In genomic region chr11:70654923-70655570, GRCm38 (mm10) we compare ENCODE assay signal across 8 mouse cellular contexts. TPM values are rescaled to one million over a fixed set of nuclear protein-coding genes. Genes with fewer than 3 reads are reported as not detected.
DNase-seq lines count a peak whose midpoint lies in the region; ATAC-seq and TF ChIP-seq lines count a peak whose summit lies in the region.

No protein-coding gene starts in this region.

- peak; percentile 51 for TF ChIP-seq EP300 in CH12.LX (IDR thresholded peaks at IDR 0.05; ENCODE audit: low read length)

- peaks cover 43% of the 10 kb centered on the region for H3K79me2 ChIP-seq in CH12.LX (replicated peaks; ENCODE audit: control insufficient read depth, extremely low read depth, insufficient read depth, poor library complexity, severe bottlenecking)

- WGBS in heart, embryonic 15.5 days, result 0% methylated on average over 38 of the region's 48 CpGs
- WGBS in lung, adult 2 months, result under 1% methylated on average over 48 of the region's 48 CpGs
- WGBS in neural tube, embryonic 14.5 days, result under 1% methylated on average over 44 of the region's 48 CpGs

- peak; percentile 87 for DNase-seq in CH12.LX (ENCODE audit: extremely low read depth)
- DNase-seq in brain, embryonic 18.5 days (ENCODE audit: low read depth, low spot score), result peak; percentile 67
- peak; percentile 93 for DNase-seq in kidney, postnatal 10 days
- peak; percentile 84 for DNase-seq in lung, adult 2 months
- peak; percentile 90 for DNase-seq in testis, postnatal 10 days (ENCODE audit: low spot score)

- no peak for TF ChIP-seq CTCF in CH12.LX (conservative IDR thresholded peaks at IDR 0.05 in 1 of 2, IDR thresholded peaks at IDR 0.05 in 1 of 2; ENCODE audit: low read depth in 2 of 2, low read length in 2 of 2)
- no peak for TF ChIP-seq CTCF in lung, adult 2 months (IDR thresholded peaks at IDR 0.05; ENCODE audit: insufficient read depth, low read length)

- in situ Hi-C loops in CH12.LX (cut with MboI; ENCODE audit: low pct_ligation_motif_present, low pct_unique_long_range_greater_than_20kb, low sequenced_read_pairs), result no loop called here

- no peaks in the 10 kb centered on the region for H3K27me3 ChIP-seq in CH12.LX (replicated peaks)
- no peaks in the 10 kb centered on the region for H3K27me3 ChIP-seq in heart, embryonic 15.5 days
- H3K27me3 ChIP-seq in neural tube, embryonic 14.5 days (ENCODE audit: control insufficient read depth, insufficient read depth, low read length), result no peaks in the 10 kb centered on the region

- TF ChIP-seq POLR2A in CH12.LX (IDR thresholded peaks at IDR 0.05; ENCODE audit: low read depth, low read length), result peak; percentile 36; the same call in 1 of the 2 replicates
- peak; percentile 67; the same call in 1 of the 2 replicates for TF ChIP-seq POLR2A in lung, adult 2 months (IDR thresholded peaks at IDR 0.05; ENCODE audit: borderline replicate concordance, extremely low read depth, low read depth, low read length)

- H3K9me3 ChIP-seq in CH12.LX (replicated peaks; ENCODE audit: low read length), result no peaks in the 10 kb centered on the region
- no peaks in the 10 kb centered on the region for H3K9me3 ChIP-seq in heart, embryonic 15.5 days (replicated peaks)
- H3K9me3 ChIP-seq in neural tube, embryonic 14.5 days (ENCODE audit: control insufficient read depth, low read length), result no peaks in the 10 kb centered on the region

- peak; percentile 52 for ATAC-seq in erythroid progenitor cell, adult 5-6 weeks (replicated peaks; ENCODE audit: low FRiP score, poor library complexity, severe bottlenecking)
- ATAC-seq in heart, embryonic 15.5 days (replicated peaks; ENCODE audit: insufficient number of reproducible peaks, insufficient read depth, low FRiP score, low read depth), result peak; percentile 33
- ATAC-seq in neural tube, embryonic 14.5 days (ENCODE audit: low read depth), result peak; percentile 33; the same call in 1 of the 2 replicates

- no peak for TF ChIP-seq RAD21 in CH12.LX (IDR thresholded peaks at IDR 0.05; ENCODE audit: low read depth, low read length)

- H3K36me3 ChIP-seq in CH12.LX (replicated peaks in 1 of 2; ENCODE audit: control insufficient read depth in 1 of 2, insufficient read depth in 1 of 2, low read length in 1 of 2), result peaks cover 25 to 48% of the 10 kb centered on the region in 2 experiments
- peaks cover 28% of the 10 kb centered on the region for H3K36me3 ChIP-seq in heart, embryonic 15.5 days
- H3K36me3 ChIP-seq in neural tube, embryonic 14.5 days (ENCODE audit: control insufficient read depth, insufficient read depth, low read length), result peaks cover 17% of the 10 kb centered on the region

- dilution Hi-C loops in CH12.LX (cut with MboI; ENCODE audit: extremely low pct_ligation_motif_present, extremely low pct_unique_long_range_greater_than_20kb, low sequenced_read_pairs), result no loop called here

- H3K9ac ChIP-seq in CH12.LX (ENCODE audit: insufficient read depth, low read depth), result peak overlapping the region; percentile 90
- peak overlapping the region; percentile 100 for H3K9ac ChIP-seq in heart, embryonic 15.5 days
- peak overlapping the region; percentile 95 for H3K9ac ChIP-seq in neural tube, embryonic 14.5 days (replicated peaks; ENCODE audit: low read depth, low read length)

- H3K4me3 ChIP-seq in CH12.LX (replicated peaks in 1 of 3; ENCODE audit: low read depth in 2 of 3, low read length in 2 of 3, poor library complexity in 1 of 3), result peak overlapping the region; percentile 65 to 78 (median 69)
- peak overlapping the region; percentile 98 for H3K4me3 ChIP-seq in heart, embryonic 15.5 days
- peak overlapping the region; percentile 66 for H3K4me3 ChIP-seq in lung, adult 2 months (replicated peaks; ENCODE audit: extremely low read depth, low read depth, low read length)
- peak overlapping the region; percentile 98 for H3K4me3 ChIP-seq in neural tube, embryonic 14.5 days (ENCODE audit: low read depth, low read length)

- peaks cover 14 to 50% of the 10 kb centered on the region in 2 experiments for H3K4me1 ChIP-seq in CH12.LX (ENCODE audit: control insufficient read depth in 1 of 2, insufficient read depth in 2 of 2)
- peaks cover 67% of the 10 kb centered on the region for H3K4me1 ChIP-seq in heart, embryonic 15.5 days (replicated peaks)
- peaks cover 23% of the 10 kb centered on the region for H3K4me1 ChIP-seq in lung, adult 2 months (ENCODE audit: control insufficient read depth, insufficient read depth, low read length)
- H3K4me1 ChIP-seq in neural tube, embryonic 14.5 days (ENCODE audit: control insufficient read depth, insufficient read depth, low read length), result peaks cover 23% of the 10 kb centered on the region

- H3K4me2 ChIP-seq in CH12.LX (ENCODE audit: insufficient read depth, low read depth, poor library complexity, severe bottlenecking), result peak overlapping the region; percentile 62
- H3K4me2 ChIP-seq in heart, embryonic 15.5 days, result peak overlapping the region; percentile 93
- peak overlapping the region; percentile 91 for H3K4me2 ChIP-seq in neural tube, embryonic 14.5 days (ENCODE audit: low read depth, low read length)

- H3K27ac ChIP-seq in CH12.LX (ENCODE audit: insufficient read depth, low read depth), result peak overlapping the region; percentile 95
- peak overlapping the region; percentile 99 for H3K27ac ChIP-seq in heart, embryonic 15.5 days
- peak overlapping the region; percentile 96 for H3K27ac ChIP-seq in neural tube, embryonic 14.5 days (ENCODE audit: low read depth, low read length)

TF ChIP-seq in CH12.LX, 34 proteins besides CTCF, POLR2A, EP300 and RAD21 (continues in another document):
- TF ChIP-seq ETS1 (conservative IDR thresholded peaks at IDR 0.05; ENCODE audit: low read depth, low read length), result peak; percentile 17
- TF ChIP-seq NRF1 (IDR thresholded peaks at IDR 0.05; ENCODE audit: low read depth, low read length), result peak; percentile 94
- peak; percentile 63 for TF ChIP-seq IRF4 (IDR thresholded peaks at IDR 0.05; ENCODE audit: low read depth, low read length)
- peak; percentile 83; the same call in 1 of the 2 replicates for TF ChIP-seq E2F4 (IDR thresholded peaks at IDR 0.05; ENCODE audit: insufficient replicate concordance, low read depth, low read length)
- no peak; the same call in 1 of the 2 replicates for TF ChIP-seq MAZ (IDR thresholded peaks at IDR 0.05; ENCODE audit: low read depth, low read length)
- peak; percentile 87 for TF ChIP-seq MXI1 (IDR thresholded peaks at IDR 0.05; ENCODE audit: low read depth, low read length)
- TF ChIP-seq NELFE (IDR thresholded peaks at IDR 0.05; ENCODE audit: low read depth, low read length), result peak; percentile 96
- peak; percentile 95 for TF ChIP-seq ZMIZ1 (IDR thresholded peaks at IDR 0.05; ENCODE audit: low read depth, low read length)

RNA-seq across cellular contexts. Expression of gene Pfn1, which starts 0.6 kb away (rescaled TPM):
- total RNA-seq in CH12.LX (2012; rRNA removed) (1,045 and 1,143 TPM in 2 replicates), CH12.LX (2014; rRNA removed) (799 and 844 TPM in 2 replicates)
- polyA plus RNA-seq in CH12.LX (2012; ENCODE audit: insufficient read length, low read depth), result 2,575 and 2,624 TPM in 2 replicates
- total RNA-seq in erythroid progenitor cell, adult 5-6 weeks (2015; ENCODE audit: low replicate concordance), result 529 and 614 TPM in 2 replicates
- total RNA-seq in erythroid progenitor cell, adult 5-6 weeks (2017; ENCODE audit: low replicate concordance), result 132 and 200 TPM in 2 replicates
- polyA plus RNA-seq in heart, embryonic 15.5 days (2015; fragmentation: Nextera tagmentation; extraction: Ambion mirVana), result 1,318 and 1,359 TPM in 2 replicates
- 933 and 1,129 TPM in 2 replicates for polyA plus RNA-seq in lung, adult 2 months (2012; rRNA removed)
- polyA plus RNA-seq in neural tube, embryonic 14.5 days (2014; fragmentation: Nextera tagmentation; extraction: Ambion mirVana), result 578 and 686 TPM in 2 replicates

RNA-seq across cellular contexts. Expression of gene Eno3, which starts 2.0 kb away (rescaled TPM):
- total RNA-seq in CH12.LX (2012; rRNA removed) (11.0 and 11.2 TPM in 2 replicates), CH12.LX (2014; rRNA removed) (22.9 and 23.0 TPM in 2 replicates)
- 26.4 and 27.5 TPM in 2 replicates for polyA plus RNA-seq in CH12.LX (2012; ENCODE audit: insufficient read length, low read depth)
- 5.4 and 14.8 TPM in 2 replicates for total RNA-seq in erythroid progenitor cell, adult 5-6 weeks (2015; ENCODE audit: low replicate concordance)
- total RNA-seq in erythroid progenitor cell, adult 5-6 weeks (2017; ENCODE audit: low replicate concordance), result 2.3 and 11.0 TPM in 2 replicates
- polyA plus RNA-seq in heart, embryonic 15.5 days (2015; fragmentation: Nextera tagmentation; extraction: Ambion mirVana), result 389 and 492 TPM in 2 replicates
- 19.6 and 97.3 TPM in 2 replicates for polyA plus RNA-seq in lung, adult 2 months (2012; rRNA removed)
- 8.3 and 10.1 TPM in 2 replicates for polyA plus RNA-seq in neural tube, embryonic 14.5 days (2014; fragmentation: Nextera tagmentation; extraction: Ambion mirVana)

RNA-seq across cellular contexts. Expression of gene Slc25a11, which starts 7.8 kb away (rescaled TPM):
- total RNA-seq in CH12.LX (2012; rRNA removed) (96.9 and 99.0 TPM in 2 replicates), CH12.LX (2014; rRNA removed) (121 and 135 TPM in 2 replicates)
- 127 and 132 TPM in 2 replicates for polyA plus RNA-seq in CH12.LX (2012; ENCODE audit: insufficient read length, low read depth)
- 24.9 and 26.0 TPM in 2 replicates for total RNA-seq in erythroid progenitor cell, adult 5-6 weeks (2015; ENCODE audit: low replicate concordance)
- total RNA-seq in erythroid progenitor cell, adult 5-6 weeks (2017; ENCODE audit: low replicate concordance), result 21.9 and 23.6 TPM in 2 replicates
- 279 TPM in 2 replicates for polyA plus RNA-seq in heart, embryonic 15.5 days (2015; fragmentation: Nextera tagmentation; extraction: Ambion mirVana)
- 83.6 and 113 TPM in 2 replicates for polyA plus RNA-seq in lung, adult 2 months (2012; rRNA removed)
- 156 and 172 TPM in 2 replicates for polyA plus RNA-seq in neural tube, embryonic 14.5 days (2014; fragmentation: Nextera tagmentation; extraction: Ambion mirVana)

RNA-seq across cellular contexts. Expression of gene Rnf167, which starts 8.0 kb away (rescaled TPM):
- 23.5 and 24.0 TPM in 2 replicates for total RNA-seq in CH12.LX (2012; rRNA removed)
- 24.1 and 25.5 TPM in 2 replicates for total RNA-seq in CH12.LX (2014; rRNA removed)
- 28.0 and 31.7 TPM in 2 replicates for polyA plus RNA-seq in CH12.LX (2012; ENCODE audit: insufficient read length, low read depth)
- total RNA-seq in erythroid progenitor cell, adult 5-6 weeks (2015; ENCODE audit: low replicate concordance), result 134 and 213 TPM in 2 replicates
- 115 and 117 TPM in 2 replicates for total RNA-seq in erythroid progenitor cell, adult 5-6 weeks (2017; ENCODE audit: low replicate concordance)
- 75.1 and 81.2 TPM in 2 replicates for polyA plus RNA-seq in heart, embryonic 15.5 days (2015; fragmentation: Nextera tagmentation; extraction: Ambion mirVana)
- 116 and 146 TPM in 2 replicates for polyA plus RNA-seq in lung, adult 2 months (2012; rRNA removed)
- 98.6 and 110 TPM in 2 replicates for polyA plus RNA-seq in neural tube, embryonic 14.5 days (2014; fragmentation: Nextera tagmentation; extraction: Ambion mirVana)

RNA-seq across cellular contexts. Expression of gene Spag7, which starts 14.2 kb away (rescaled TPM):
- total RNA-seq in CH12.LX (2012; rRNA removed) (96.3 and 105 TPM in 2 replicates), CH12.LX (2014; rRNA removed) (86.9 and 93.5 TPM in 2 replicates)
- polyA plus RNA-seq in CH12.LX (2012; ENCODE audit: insufficient read length, low read depth), result 120 and 161 TPM in 2 replicates
- 36.9 and 38.6 TPM in 2 replicates for total RNA-seq in erythroid progenitor cell, adult 5-6 weeks (2015; ENCODE audit: low replicate concordance)
- total RNA-seq in erythroid progenitor cell, adult 5-6 weeks (2017; ENCODE audit: low replicate concordance), result 11.1 and 38.0 TPM in 2 replicates
- 168 and 186 TPM in 2 replicates for polyA plus RNA-seq in heart, embryonic 15.5 days (2015; fragmentation: Nextera tagmentation; extraction: Ambion mirVana)
- 24.7 and 39.0 TPM in 2 replicates for polyA plus RNA-seq in lung, adult 2 months (2012; rRNA removed)
- 136 and 151 TPM in 2 replicates for polyA plus RNA-seq in neural tube, embryonic 14.5 days (2014; fragmentation: Nextera tagmentation; extraction: Ambion mirVana)

Comparison
In these comparisons a context has a peak if more than half of its experiments do, and no peak if none do; other contexts are left out.
1. Peak in every context shown above with its lines: DNase-seq, ATAC-seq, H3K4me3 ChIP-seq and H3K27ac ChIP-seq.